Comparison of ENCODE assay signal across 11 mouse cellular contexts in the genomic region with DNA sequence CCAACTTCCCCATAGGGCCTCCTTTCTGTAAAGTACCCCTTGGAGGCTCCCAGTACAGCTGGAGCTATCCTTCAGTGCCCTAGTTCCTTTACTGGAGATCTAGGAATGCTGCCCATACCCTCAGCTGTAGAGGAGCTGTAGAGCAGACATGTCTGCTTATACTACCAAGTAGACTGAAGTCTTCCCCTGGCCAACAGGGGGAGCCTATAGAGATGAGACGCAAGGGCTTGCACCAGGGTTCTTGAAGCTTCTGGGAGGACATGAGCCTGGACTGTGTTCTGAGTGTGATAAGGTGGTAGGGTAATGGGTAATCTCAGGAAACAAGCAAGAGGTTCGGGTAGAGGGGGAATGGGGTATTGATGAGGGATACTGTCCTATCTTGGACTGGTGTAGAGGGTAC. TPM values are rescaled to one million over a fixed set of nuclear protein-coding genes. Genes with fewer than 3 reads are reported as not detected.
DNase-seq lines count a peak whose midpoint lies in the region; ATAC-seq and TF ChIP-seq lines count a peak whose summit lies in the region.
"Had no signal": no experiment of that assay in that cellular context is flagged by ENCODE, and none has a peak within 500 bp of the region (broad histone marks: within the 10 kb centered on the region; RNA-seq: fewer than 3 reads in every experiment).

No protein-coding gene starts in this region.

- no peak for ATAC-seq in forebrain, embryonic 13.5 days
- ATAC-seq: forebrain, embryonic 14.5 days had no signal

- H3K4me1 ChIP-seq in lung, adult 2 months (ENCODE audit: control insufficient read depth, insufficient read depth, low read length), result no peaks in the 10 kb centered on the region
- no peaks in the 10 kb centered on the region for H3K4me1 ChIP-seq in small intestine, adult 2 months (ENCODE audit: control insufficient read depth, insufficient read depth, insufficient read length, low read length)
- no peaks in the 10 kb centered on the region for H3K4me1 ChIP-seq in forebrain, embryonic 13.5 days
- H3K4me1 ChIP-seq: kidney, embryonic 15.5 days had no signal

- TF ChIP-seq POLR2A in lung, adult 2 months (IDR thresholded peaks at IDR 0.05; ENCODE audit: borderline replicate concordance, extremely low read depth, low read depth, low read length), result no peak
- TF ChIP-seq POLR2A in small intestine, adult 2 months (IDR thresholded peaks at IDR 0.05; ENCODE audit: low read depth, low read length), result no peak

- TF ChIP-seq CTCF in lung, adult 2 months (IDR thresholded peaks at IDR 0.05; ENCODE audit: insufficient read depth, low read length), result 0 out of 2 replicates have a peak, but pooled peaks have one; percentile 19
- TF ChIP-seq CTCF in small intestine, adult 2 months (IDR thresholded peaks at IDR 0.05; ENCODE audit: extremely low read depth, insufficient read length, insufficient replicate concordance, low read depth, low read length), result peak; percentile 45; the same call in 1 of the 2 replicates

- H3K27me3 ChIP-seq in small intestine, adult 2 months (ENCODE audit: control insufficient read depth, insufficient read depth, low read length), result no peaks in the 10 kb centered on the region
- H3K27me3 ChIP-seq in forebrain, embryonic 13.5 days, result no peaks in the 10 kb centered on the region
- H3K27me3 ChIP-seq: kidney, embryonic 15.5 days had no signal

- H3K9ac ChIP-seq in forebrain, embryonic 13.5 days, result no peak overlapping the region
- H3K9ac ChIP-seq: kidney, embryonic 15.5 days had no signal

- WGBS in lung, adult 2 months, result 76% methylated on average over 2 of the region's 2 CpGs
- 76% methylated on average over 2 of the region's 2 CpGs for WGBS in small intestine, adult 2 months
- 83% methylated on average over 2 of the region's 2 CpGs for WGBS in forebrain, embryonic 13.5 days

- H3K9me3 ChIP-seq in forebrain, embryonic 13.5 days (replicated peaks), result no peaks in the 10 kb centered on the region
- H3K9me3 ChIP-seq: kidney, embryonic 15.5 days had no signal

- H3K4me3 ChIP-seq in lung, adult 2 months (replicated peaks; ENCODE audit: extremely low read depth, low read depth, low read length), result no peak overlapping the region
- H3K4me3 ChIP-seq in small intestine, adult 2 months (ENCODE audit: low read depth, low read length), result no peak overlapping the region
- no peak overlapping the region for H3K4me3 ChIP-seq in forebrain, embryonic 13.5 days
- H3K4me3 ChIP-seq: kidney, embryonic 15.5 days had no signal

- no peak overlapping the region for H3K27ac ChIP-seq in small intestine, adult 2 months (ENCODE audit: insufficient read depth, low read depth, low read length)
- H3K27ac ChIP-seq in forebrain, embryonic 13.5 days, result no peak overlapping the region
- H3K27ac ChIP-seq: kidney, embryonic 15.5 days had no signal

- H3K4me2 ChIP-seq in forebrain, embryonic 13.5 days, result no peak overlapping the region
- H3K4me2 ChIP-seq: kidney, embryonic 15.5 days had no signal

- peaks cover 7% of the 10 kb centered on the region; the same call in 1 of the 2 replicates for H3K36me3 ChIP-seq in small intestine, adult 2 months (ENCODE audit: control insufficient read depth, insufficient read depth, low read length)
- peaks cover 34% of the 10 kb centered on the region for H3K36me3 ChIP-seq in forebrain, embryonic 13.5 days (ENCODE audit: poor library complexity, severe bottlenecking)

- no peak for DNase-seq in lung, adult 2 months
- no peak for DNase-seq in lung, postnatal 14 days
- DNase-seq in R1 (ENCODE audit: low read depth, low spot score), result peak; percentile 60
- DNase-seq in induced T-regulatory cell, adult 2 months (ENCODE audit: low read depth), result peak; percentile 44
- DNase-seq in urinary bladder, postnatal 14 days (ENCODE audit: low spot score), result no peak
- DNase-seq: heart, postnatal 14 days; right cerebral cortex, postnatal 4 days had no signal

RNA-seq across cellular contexts. Expression of gene Tspan4, which starts 16.1 kb away (rescaled TPM):
- polyA plus RNA-seq in lung, adult 2 months (2012; rRNA removed), result 91.1 and 150 TPM in 2 replicates
- polyA plus RNA-seq in small intestine, adult 2 months (2012; rRNA removed), result 15.7 and 16.1 TPM in 2 replicates
- 18.0 and 20.0 TPM in 2 replicates for polyA plus RNA-seq in forebrain, embryonic 13.5 days (2015; fragmentation: Nextera tagmentation; extraction: Ambion mirVana)

RNA-seq across cellular contexts. Expression of gene Polr2l, which starts 16.2 kb away (rescaled TPM):
- 29.0 and 30.9 TPM in 2 replicates for polyA plus RNA-seq in lung, adult 2 months (2012; rRNA removed)
- polyA plus RNA-seq in small intestine, adult 2 months (2012; rRNA removed), result 29.9 and 30.2 TPM in 2 replicates
- polyA plus RNA-seq in forebrain, embryonic 13.5 days (2015; fragmentation: Nextera tagmentation; extraction: Ambion mirVana), result 76.5 and 89.5 TPM in 2 replicates

RNA-seq across cellular contexts. Expression of gene Cd151, which starts 24.0 kb away (rescaled TPM):
- polyA plus RNA-seq in lung, adult 2 months (2012; rRNA removed), result 537 and 555 TPM in 2 replicates
- polyA plus RNA-seq in small intestine, adult 2 months (2012; rRNA removed), result 209 and 414 TPM in 2 replicates
- polyA plus RNA-seq in forebrain, embryonic 13.5 days (2015; fragmentation: Nextera tagmentation; extraction: Ambion mirVana), result 12.0 and 14.3 TPM in 2 replicates

RNA-seq across cellular contexts. Expression of gene Cracr2b, which starts 30.3 kb away (rescaled TPM):
- 177 and 239 TPM in 2 replicates for polyA plus RNA-seq in lung, adult 2 months (2012; rRNA removed)
- 32.6 and 57.1 TPM in 2 replicates for polyA plus RNA-seq in small intestine, adult 2 months (2012; rRNA removed)
- polyA plus RNA-seq in forebrain, embryonic 13.5 days (2015; fragmentation: Nextera tagmentation; extraction: Ambion mirVana), result 3.2 and 6.0 TPM in 2 replicates

RNA-seq across cellular contexts. Expression of gene Pnpla2, which starts 36.2 kb away (rescaled TPM):
- 289 and 356 TPM in 2 replicates for polyA plus RNA-seq in lung, adult 2 months (2012; rRNA removed)
- polyA plus RNA-seq in small intestine, adult 2 months (2012; rRNA removed), result 86.0 and 319 TPM in 2 replicates
- 19.5 and 21.0 TPM in 2 replicates for polyA plus RNA-seq in forebrain, embryonic 13.5 days (2015; fragmentation: Nextera tagmentation; extraction: Ambion mirVana)

Comparison
In these comparisons a context has a peak if more than half of its experiments do, and no peak if none do; other contexts are left out.
1. DNase-seq: peak in R1 (single experiment) and induced T-regulatory cell, adult 2 months (single experiment); none in lung, adult 2 months (single experiment), lung, postnatal 14 days (single experiment) and urinary bladder, postnatal 14 days (single experiment).
2. RNA of gene Cd151, which starts 24.0 kb away (polyA plus RNA-seq): 537 to 555 TPM in lung, adult 2 months and 209 to 414 TPM in small intestine, adult 2 months; 12.0 to 14.3 TPM in forebrain, embryonic 13.5 days; every median in the first group is over 10 times any median in the second.